Mouse (Mus musculus) heart, adult 2 months (tissue): ENCODE data around the gene Dnajc3. TPM values are rescaled to one million over a fixed set of nuclear protein-coding genes. Genes with fewer than 3 reads are reported as not detected.

Experiments
- DNase-seq, 2 experiments: peaks; one replicate each; pipeline ENCODE4 v3.0.0; 2021
- H3K27ac ChIP-seq: fragments of 200-600 bp; 2 replicates; pipeline ENCODE4 v1.8.1; 2022
- H3K27me3 ChIP-seq: fragments of 200-500 bp; 2 replicates; pipeline ENCODE4 v1.6.1; 2012; ENCODE audit warnings: mild to moderate bottlenecking, low read length, inconsistent platforms, mixed read lengths; ENCODE audit not compliant: control insufficient read depth, insufficient read depth
- H3K36me3 ChIP-seq: fragments of 200-500 bp; 2 replicates; pipeline ENCODE4 v1.6.1; 2012; ENCODE audit warnings: low read length, inconsistent platforms; ENCODE audit not compliant: control insufficient read depth, insufficient read depth
- H3K4me1 ChIP-seq: fragments of 200-500 bp; 2 replicates; pipeline ENCODE4 v1.6.1; 2011; ENCODE audit warnings: low read length; ENCODE audit not compliant: control insufficient read depth, insufficient read depth
- H3K4me3 ChIP-seq: fragments of 200-600 bp; 2 replicates; pipeline ENCODE4 v1.8.1; 2022
- H3K79me2 ChIP-seq: fragments of 200-500 bp; replicated peaks from 2 replicates; pipeline ENCODE4 v1.6.1; 2012; ENCODE audit warnings: mild to moderate bottlenecking, inconsistent platforms, low read length, moderate library complexity, mixed read lengths; ENCODE audit not compliant: control insufficient read depth, insufficient read depth
- H3K9ac ChIP-seq: fragments of 200-500 bp; 2 replicates; pipeline ENCODE4 v1.6.1; 2012; ENCODE audit warnings: low read depth, mild to moderate bottlenecking, control low read depth, inconsistent platforms, low read length, mixed read lengths
- CTCF ChIP-seq: fragments of 200-600 bp; IDR thresholded peaks from 2 replicates; pipeline ENCODE4 v1.8.1; 2022; ENCODE audit warnings: antibody characterized with exemption, mild to moderate bottlenecking, moderate library complexity
- EP300 ChIP-seq: fragments of 200-500 bp; IDR thresholded peaks from 2 replicates; pipeline ENCODE4 v1.6.1; 2011; ENCODE audit warnings: low read depth, low read length, control low read depth; ENCODE audit not compliant: insufficient read depth
- POLR2A ChIP-seq: fragments of 200-500 bp; IDR thresholded peaks from 2 replicates; pipeline ENCODE4 v1.6.1; 2011; ENCODE audit warnings: mild to moderate bottlenecking, low read depth, low read length, control low read depth; ENCODE audit not compliant: insufficient read depth
- WGBS: fragments of 180-500 bp; shearing (Covaris S2); methylation state at CpG from one replicate; pipeline ENCODE4 v1.1.7; 2018; 5-methylcytosine and 5-hydroxymethylcytosine counted together
- intact Hi-C: fragments of 180-260 bp; cut with DNase I; formaldehyde crosslinking; loops from one replicate; pipeline ENCODE4 v1.15.1; 2025
- polyA plus RNA-seq: library from polyadenylated mRNA; depleted of rRNA; stranded (reverse); fragments of >200 nt; gene quantifications from 2 replicates; pipeline ENCODE4 v1.2.3, GENCODE M21; 2012; rRNA removed
- total RNA-seq, 2 experiments: library from RNA; stranded (reverse); gene quantifications; 2 replicates each; pipeline ENCODE4 v1.2.3; 2021

Gene Dnajc3
- total and polyA plus RNA-seq, 3 experiments, result 8.5 to 33.4 (median 32.5) TPM

- WGBS, result 73% methylated on average over 23 of the region's 23 CpGs
- intact Hi-C loops, result no loop called here
- no peaks in the 10 kb centered on the region for H3K27me3 ChIP-seq
- no peak overlapping the region for H3K4me3 ChIP-seq
- no peaks in the 10 kb centered on the region for H3K36me3 ChIP-seq
- TF ChIP-seq CTCF (no peak), POLR2A (no peak), EP300 (no peak)
- DNase-seq, result peak in 1 of 2 experiments; percentile 26
- no peaks in the 10 kb centered on the region for H3K4me1 ChIP-seq
- no peak overlapping the region for H3K27ac ChIP-seq
- H3K9ac ChIP-seq, result no peak overlapping the region
- no peaks in the 10 kb centered on the region for H3K79me2 ChIP-seq
Observed at GRCm38 (mm10) chr14:119012607-119013431, 75.0 kb downstream of the Dnajc3 start.

GRCm38 (mm10) chr14:119013549-119013948 lies 75.8 kb downstream of the Dnajc3 start:
- no peak for TF ChIP-seq CTCF
- TF ChIP-seq POLR2A, result no peak
- no peak for TF ChIP-seq EP300
- intact Hi-C loops, result no loop called here
- 76% methylated on average over 12 of the region's 12 CpGs for WGBS

GRCm38 (mm10) chr14:119025889-119026288 lies 88.1 kb downstream of the Dnajc3 start:
- intact Hi-C loops, result loop anchor here (5.0 kb wide), 1 partner anchor 204 kb away; no protein-coding TSS in a partner anchor
- 63% methylated on average over 5 of the region's 5 CpGs for whole genome bisulfite sequencing

More at GRCm38 (mm10) chr14:119013549-119013948, 75.8 kb downstream of the Dnajc3 start:
- Histone ChIP-seq H3K4me3 (no peak overlapping the region), H3K9ac (no peak overlapping the region), H3K27me3 (no peaks in the 10 kb centered on the region), H3K36me3 (no peaks in the 10 kb centered on the region), H3K4me1 (no peaks in the 10 kb centered on the region), H3K79me2 (no peaks in the 10 kb centered on the region), H3K27ac (no peak overlapping the region)
- DNase-seq, result no peak

GRCm38 (mm10) chr14:119027130-119027529 lies 89.4 kb downstream of the Dnajc3 start:
- intact Hi-C loops, result loop anchor here (1.0 to 5.0 kb wide), 3 partner anchors 39 to 205 kb away; no protein-coding TSS in a partner anchor
- H3K27ac ChIP-seq, result no peak overlapping the region
- H3K4me1 ChIP-seq, result no peaks in the 10 kb centered on the region
- TF ChIP-seq POLR2A (no peak), CTCF (peak; percentile 97; the same call in 1 of the 2 replicates), EP300 (peak; percentile 71)
- no peaks in the 10 kb centered on the region for H3K27me3 ChIP-seq
- 35% methylated on average over 4 of the region's 4 CpGs for WGBS
- H3K9ac ChIP-seq, result no peak overlapping the region
- H3K79me2 ChIP-seq, result no peaks in the 10 kb centered on the region
- no peaks in the 10 kb centered on the region for H3K36me3 ChIP-seq
- no peak overlapping the region for H3K4me3 ChIP-seq
- DNase-seq, result peak; percentile 49 to 56

More at GRCm38 (mm10) chr14:119025889-119026288, 88.1 kb downstream of the Dnajc3 start:
- TF ChIP-seq CTCF (peak; percentile 49), POLR2A (no peak)
- Histone ChIP-seq H3K27me3 (no peaks in the 10 kb centered on the region), H3K4me3 (no peak overlapping the region), H3K79me2 (no peaks in the 10 kb centered on the region), H3K4me1 (no peaks in the 10 kb centered on the region), H3K27ac (no peak overlapping the region), H3K36me3 (no peaks in the 10 kb centered on the region), H3K9ac (no peak overlapping the region)
- no peak for DNase-seq

DNA sequence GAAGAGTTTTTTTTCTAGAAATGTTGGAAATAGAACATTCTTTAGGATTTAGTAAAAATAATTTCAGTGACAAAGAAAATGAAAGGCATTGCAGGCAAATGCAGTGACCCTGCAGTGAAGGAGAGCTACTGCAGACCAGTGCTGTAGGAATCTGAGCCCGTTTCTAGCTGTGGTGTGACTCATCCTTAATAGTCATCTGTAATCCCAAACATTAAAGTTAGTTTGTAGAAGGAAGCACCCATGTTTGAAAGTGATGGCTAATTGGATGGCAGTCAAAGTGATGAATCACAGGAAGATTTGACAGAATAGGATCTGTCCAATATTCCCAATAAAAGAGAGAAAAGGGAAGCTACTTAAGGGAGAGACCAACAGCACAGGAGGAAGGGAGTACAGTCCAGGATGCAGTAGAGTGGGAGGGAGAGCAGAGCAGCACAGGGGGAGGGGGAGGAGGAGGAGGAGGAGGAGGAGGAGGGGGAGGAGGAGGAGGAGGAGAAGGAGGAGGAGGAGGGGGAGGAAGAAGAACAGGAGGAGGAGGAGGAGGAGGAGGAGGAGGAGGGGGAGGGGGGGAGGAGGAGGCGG lies 90.0 kb downstream of the Dnajc3 start:
- no peaks in the 10 kb centered on the region for H3K4me1 ChIP-seq
- intact Hi-C loops, result loop anchor here (1.0 to 5.0 kb wide), 3 partner anchors 39 to 205 kb away; no protein-coding TSS in a partner anchor
- WGBS, result 42% methylated on average over 2 of the region's 2 CpGs

More for the DNA sequence above, 90.0 kb downstream of the Dnajc3 start:
- Histone ChIP-seq H3K36me3 (no peaks in the 10 kb centered on the region), H3K4me3 (no peak overlapping the region), H3K9ac (no peak overlapping the region), H3K27me3 (no peaks in the 10 kb centered on the region), H3K79me2 (no peaks in the 10 kb centered on the region), H3K27ac (no peak overlapping the region)
- no peak for DNase-seq
- TF ChIP-seq CTCF (no peak), EP300 (no peak), POLR2A (no peak)

Other genes starting within 250 kb of the Dnajc3 start
- 1 to 10 TPM; 9.1 to 9.8 TPM for gene Abcc4, start 231.8 kb upstream of the Dnajc3 start, total RNA-seq
- 5.7 and 7.4 TPM in 2 replicates for gene Abcc4, start 231.8 kb upstream of the Dnajc3 start, polyA plus RNA-seq
- gene Cldn10, start 150.1 kb upstream of the Dnajc3 start, total RNA-seq, result under 1 TPM in 1 of 2 experiments, not detected in 1; 0.09 TPM
- 0.20 and 0.72 TPM in 2 replicates for gene Cldn10, start 150.1 kb upstream of the Dnajc3 start, polyA plus RNA-seq
- 1 to 10 TPM; 1.9 to 2.8 TPM for gene Dzip1, start 12.5 kb upstream of the Dnajc3 start, total RNA-seq
- 2.2 and 2.8 TPM in 2 replicates for gene Dzip1, start 12.5 kb upstream of the Dnajc3 start, polyA plus RNA-seq
- gene Uggt2, start 161.5 kb downstream of the Dnajc3 start, total RNA-seq, result 1 to 10 TPM; 5.6 to 5.7 TPM
- gene Uggt2, start 161.5 kb downstream of the Dnajc3 start, polyA plus RNA-seq, result 4.1 and 8.3 TPM in 2 replicates
- gene Hs6st3, start 200.4 kb downstream of the Dnajc3 start, total RNA-seq, result not detected
- gene Hs6st3, start 200.4 kb downstream of the Dnajc3 start, polyA plus RNA-seq, result not detected in 2 replicates